15 mouse cellular contexts compared by ENCODE assay signal in genomic region chr12:28786310-28786709, GRCm38 (mm10).
"Had no signal": no experiment of that assay in that cellular context is flagged by ENCODE, and none has a peak within 500 bp of the region (broad histone marks: within the 10 kb centered on the region; RNA-seq: fewer than 3 reads in every experiment).

No protein-coding gene starts in this region.

- DNase-seq: kidney, adult 9 months; kidney, postnatal 14 days; kidney, postnatal 4 days; left cerebral cortex, postnatal 4 days; liver, postnatal 0 days; lung, embryonic 14.5 days; midbrain, embryonic 14.5 days; thymus, adult 18-20 months; thymus, postnatal 36 days had no signal

- H3K27me3 ChIP-seq: limb, embryonic 12.5 days; limb, embryonic 15.5 days had no signal

- H3K9ac ChIP-seq: limb, embryonic 12.5 days; limb, embryonic 15.5 days; liver, embryonic 14.5 days; liver, postnatal 0 days; lung, embryonic 14.5 days had no signal

- ATAC-seq: liver, postnatal 0 days; lung, postnatal 0 days had no signal

- H3K4me2 ChIP-seq: limb, embryonic 12.5 days; limb, embryonic 15.5 days; liver, embryonic 11.5 days; lung, embryonic 14.5 days had no signal

- H3K36me3 ChIP-seq: limb, embryonic 12.5 days; limb, embryonic 15.5 days had no signal

- H3K9me3 ChIP-seq: limb, embryonic 12.5 days; limb, embryonic 15.5 days had no signal

- H3K4me3 ChIP-seq: limb, embryonic 12.5 days; limb, embryonic 15.5 days had no signal

- H3K27ac ChIP-seq: limb, embryonic 12.5 days; limb, embryonic 15.5 days; liver, embryonic 14.5 days; macrophage had no signal
